Mouse (Mus musculus) CH12.LX (cell line): ENCODE measurements around the gene Morn2. TPM values are rescaled to one million over a fixed set of nuclear protein-coding genes. Genes with fewer than 3 reads are reported as not detected.

Experiments used
- DNase-seq: peaks from one replicate; pipeline ENCODE4 v3.0.0-alpha.2; 2013; ENCODE audit errors: extremely low read depth
- H3K27ac ChIP-seq: 2 replicates; pipeline ENCODE4 v1.5.1; 2012; ENCODE audit warnings: low read depth, mild to moderate bottlenecking, control low read depth, moderate library complexity; ENCODE audit not compliant: insufficient read depth
- H3K27me3 ChIP-seq: replicated peaks from 2 replicates; pipeline ENCODE3; 2012; ENCODE audit warnings: inconsistent platforms
- H3K36me3 ChIP-seq, 2 experiments: replicated peaks in 1 of 2; 2 replicates each; pipeline versions ENCODE3 to v1.6.1; 2012; ENCODE audit warnings: inconsistent platforms in 1 of 2, low read length in 1 of 2, mild to moderate bottlenecking in 1 of 2, mixed read lengths in 1 of 2, moderate library complexity in 1 of 2; ENCODE audit not compliant: control insufficient read depth in 1 of 2, insufficient read depth in 1 of 2
- H3K4me1 ChIP-seq, 2 experiments: 2 replicates each; pipeline ENCODE4 v1.6.1; 2012; ENCODE audit warnings: inconsistent platforms in 1 of 2, moderate library complexity in 1 of 2; ENCODE audit not compliant: insufficient read depth in 2 of 2, control insufficient read depth in 1 of 2
- H3K4me2 ChIP-seq: 2 replicates; pipeline ENCODE4 v1.6.1; 2012; ENCODE audit warnings: low read depth, mild to moderate bottlenecking, control low read depth; ENCODE audit not compliant: poor library complexity, insufficient read depth, severe bottlenecking
- H3K4me3 ChIP-seq, 3 experiments: fragments of 150-350 bp in 1 of 3; sonication (generic) in 1 of 3; replicated peaks in 1 of 3; 2 replicates each; pipeline versions ENCODE3 to v1.5.1; 2011 to 2012; ENCODE audit warnings: low read depth in 2 of 3, low read length in 2 of 3, mild to moderate bottlenecking in 2 of 3, moderate library complexity in 2 of 3, control low read depth in 1 of 3, improper control_type of control experiment in 1 of 3, inconsistent platforms in 1 of 3, mixed read lengths in 1 of 3; ENCODE audit not compliant: poor library complexity in 1 of 3
- H3K79me2 ChIP-seq: replicated peaks from 2 replicates; pipeline ENCODE4 v1.6.1; 2012; ENCODE audit warnings: mild to moderate bottlenecking, moderate library complexity; ENCODE audit not compliant: control insufficient read depth, poor library complexity, insufficient read depth, severe bottlenecking; ENCODE audit errors: extremely low read depth
- H3K9ac ChIP-seq: 2 replicates; pipeline ENCODE4 v1.6.1; 2012; ENCODE audit warnings: low read depth, mild to moderate bottlenecking, control low read depth, moderate library complexity; ENCODE audit not compliant: insufficient read depth
- H3K9me3 ChIP-seq: replicated peaks from 2 replicates; pipeline ENCODE3; 2012; ENCODE audit warnings: low read length, inconsistent platforms, mixed read lengths
- CHD1 ChIP-seq: IDR thresholded peaks from 2 replicates; pipeline ENCODE4 v1.6.1; 2012; ENCODE audit warnings: low read depth, low read length, improper control_type of control experiment, inconsistent platforms
- CHD2 ChIP-seq: IDR thresholded peaks from 2 replicates; pipeline ENCODE4 v1.6.1; 2011; ENCODE audit warnings: low read length, improper control_type of control experiment
- CTCF ChIP-seq, 2 experiments: IDR thresholded peaks in 1 of 2; conservative IDR thresholded peaks in 1 of 2; 2 replicates each; pipeline ENCODE4 v1.5.1; 2011 to 2012; ENCODE audit warnings: low read depth in 2 of 2, low read length in 2 of 2, improper control_type of control experiment in 1 of 2, inconsistent platforms in 1 of 2, mild to moderate bottlenecking in 1 of 2, moderate library complexity in 1 of 2
- E2F4 ChIP-seq: IDR thresholded peaks from 2 replicates; pipeline ENCODE4 v1.6.1; 2011; ENCODE audit warnings: low read depth, low read length, improper control_type of control experiment; ENCODE audit not compliant: insufficient replicate concordance
- ELF1 ChIP-seq: IDR thresholded peaks from 2 replicates; pipeline ENCODE4 v1.6.1; 2014; ENCODE audit warnings: low read depth, mild to moderate bottlenecking, inconsistent platforms, low read length, improper control_type of control experiment
- EP300 ChIP-seq: IDR thresholded peaks from 2 replicates; pipeline ENCODE4 v1.6.1; 2011; ENCODE audit warnings: low read length, improper control_type of control experiment
- ETS1 ChIP-seq: conservative IDR thresholded peaks from 2 replicates; pipeline ENCODE4 v1.6.1; 2012; ENCODE audit warnings: low read depth, mild to moderate bottlenecking, inconsistent platforms, low read length, improper control_type of control experiment, moderate library complexity
- GABPA ChIP-seq: IDR thresholded peaks from 2 replicates; pipeline ENCODE4 v1.6.1; 2012; ENCODE audit warnings: low read depth, low read length, improper control_type of control experiment, inconsistent platforms; ENCODE audit not compliant: insufficient replicate concordance
- HCFC1 ChIP-seq: IDR thresholded peaks from 2 replicates; pipeline ENCODE4 v1.6.1; 2012; ENCODE audit warnings: low read depth, mild to moderate bottlenecking, inconsistent platforms, low read length, improper control_type of control experiment
- IRF4 ChIP-seq: IDR thresholded peaks from 2 replicates; pipeline ENCODE4 v1.6.1; 2014; ENCODE audit warnings: low read depth, mild to moderate bottlenecking, inconsistent platforms, low read length, improper control_type of control experiment
- JUN ChIP-seq: IDR thresholded peaks from 2 replicates; pipeline ENCODE4 v1.6.1; 2011; ENCODE audit warnings: low read depth, mild to moderate bottlenecking, low read length, improper control_type of control experiment, moderate library complexity; ENCODE audit not compliant: insufficient read depth
- JUND ChIP-seq: conservative IDR thresholded peaks from 2 replicates; pipeline ENCODE4 v1.6.1; 2011; ENCODE audit warnings: low read depth, low read length, improper control_type of control experiment
- MAFK ChIP-seq: IDR thresholded peaks from 2 replicates; pipeline ENCODE4 v1.6.1; 2011; ENCODE audit warnings: low read length, improper control_type of control experiment; ENCODE audit not compliant: insufficient replicate concordance
- MAX ChIP-seq: IDR thresholded peaks from 2 replicates; pipeline ENCODE4 v1.6.1; 2011; ENCODE audit warnings: low read length, improper control_type of control experiment
- MAZ ChIP-seq: IDR thresholded peaks from 2 replicates; pipeline ENCODE4 v1.6.1; 2012; ENCODE audit warnings: low read depth, mild to moderate bottlenecking, inconsistent platforms, low read length, improper control_type of control experiment, moderate library complexity
- MXI1 ChIP-seq: IDR thresholded peaks from 2 replicates; pipeline ENCODE4 v1.6.1; 2011; ENCODE audit warnings: mild to moderate bottlenecking, low read depth, low read length, improper control_type of control experiment
- NELFE ChIP-seq: IDR thresholded peaks from 2 replicates; pipeline ENCODE4 v1.6.1; 2011; ENCODE audit warnings: low read depth, low read length, improper control_type of control experiment
- NRF1 ChIP-seq: IDR thresholded peaks from 2 replicates; pipeline ENCODE4 v1.6.1; 2014; ENCODE audit warnings: low read depth, mild to moderate bottlenecking, inconsistent platforms, low read length, improper control_type of control experiment, moderate library complexity
- PAX5 ChIP-seq: IDR thresholded peaks from 2 replicates; pipeline ENCODE4 v1.6.1; 2012; ENCODE audit warnings: low read length, inconsistent platforms, mixed read lengths
- POLR2A ChIP-seq: IDR thresholded peaks from 2 replicates; pipeline ENCODE4 v1.6.1; 2011; ENCODE audit warnings: low read depth, mild to moderate bottlenecking, improper control_type of control experiment, low read length
- POLR2AphosphoS2 ChIP-seq: IDR thresholded peaks from 2 replicates; pipeline ENCODE4 v1.6.1; 2011; ENCODE audit warnings: low read depth, low read length, improper control_type of control experiment
- RAD21 ChIP-seq: IDR thresholded peaks from 2 replicates; pipeline ENCODE4 v1.6.1; 2011; ENCODE audit warnings: low read depth, mild to moderate bottlenecking, low read length, improper control_type of control experiment, moderate library complexity
- RCOR1 ChIP-seq: conservative IDR thresholded peaks from 2 replicates; pipeline ENCODE4 v1.6.1; 2012; ENCODE audit warnings: low read depth, mild to moderate bottlenecking, inconsistent platforms, low read length, improper control_type of control experiment
- SIN3A ChIP-seq: IDR thresholded peaks from 2 replicates; pipeline ENCODE4 v1.6.1; 2012; ENCODE audit warnings: low read length, improper control_type of control experiment, inconsistent platforms
- SMC3 ChIP-seq: IDR thresholded peaks from 2 replicates; pipeline ENCODE4 v1.6.1; 2011; ENCODE audit warnings: low read depth, low read length, improper control_type of control experiment
- TBP ChIP-seq: conservative IDR thresholded peaks from 2 replicates; pipeline ENCODE4 v1.6.1; 2011; ENCODE audit warnings: low read depth, low read length, improper control_type of control experiment
- TCF12 ChIP-seq: IDR thresholded peaks from 2 replicates; pipeline ENCODE4 v1.6.1; 2014; ENCODE audit warnings: low read depth, mild to moderate bottlenecking, inconsistent platforms, low read length, improper control_type of control experiment
- USF1 ChIP-seq: IDR thresholded peaks from 2 replicates; pipeline ENCODE4 v1.6.1; 2014; ENCODE audit warnings: low read depth, mild to moderate bottlenecking, inconsistent platforms, low read length, improper control_type of control experiment
- USF2 ChIP-seq: conservative IDR thresholded peaks from 2 replicates; pipeline ENCODE4 v1.6.1; 2011; ENCODE audit warnings: low read depth, low read length, improper control_type of control experiment
- ZC3H11A ChIP-seq: IDR thresholded peaks from 2 replicates; pipeline ENCODE4 v1.6.1; 2012; ENCODE audit warnings: low read depth, mild to moderate bottlenecking, inconsistent platforms, low read length, improper control_type of control experiment
- ZKSCAN1 ChIP-seq: IDR thresholded peaks from 2 replicates; pipeline ENCODE4 v1.6.1; 2012; ENCODE audit warnings: low read depth, inconsistent platforms, low read length, improper control_type of control experiment, borderline replicate concordance
- ZNF384 ChIP-seq: IDR thresholded peaks from 2 replicates; pipeline ENCODE4 v1.6.1; 2012; ENCODE audit warnings: low read depth, low read length, improper control_type of control experiment, inconsistent platforms
- dilution Hi-C: fragments of 300-500 bp; cut with MboI; formaldehyde crosslinking; loops from 2 replicates; pipeline ENCODE4 v1.14.3; 2020; ENCODE audit warnings: low sequenced_read_pairs; ENCODE audit not compliant: extremely low pct_unique_long_range_greater_than_20kb, extremely low pct_ligation_motif_present
- in situ Hi-C: fragments of 300-500 bp; cut with MboI; formaldehyde crosslinking; loops from 3 replicates; pipeline ENCODE4 v1.14.3; 2019; ENCODE audit warnings: low sequenced_read_pairs, low pct_ligation_motif_present, low pct_unique_long_range_greater_than_20kb, mixed read lengths
- polyA plus RNA-seq: library from polyadenylated mRNA; unstranded; fragments of >175 nt; gene quantifications from 2 replicates; pipeline ENCODE4 v1.2.1, GENCODE M21; 2012; ENCODE audit warnings: low read depth; ENCODE audit not compliant: insufficient read length
- total RNA-seq, 2 experiments: library from RNA; depleted of rRNA; stranded (reverse); fragments of 300-350 nt in 1 of 2; fragments of >200 nt in 1 of 2; gene quantifications; 2 replicates each; pipeline ENCODE4 v1.2.3; 2012 to 2014

The Morn2 gene
- total and polyA plus RNA-seq, 3 experiments, result 14.5 to 18.4 (median 17.2) TPM

GRCm38 (mm10) chr17:80243116-80243515 is 46.9 kb upstream of the Morn2 start:
- H3K79me2 ChIP-seq, result no peaks in the 10 kb centered on the region
- H3K4me3 ChIP-seq, result no peak overlapping the region
- no peaks in the 10 kb centered on the region for H3K9me3 ChIP-seq
- TF ChIP-seq TCF12, result no peak
- dilution Hi-C loops, result no loop called here
- H3K27ac ChIP-seq, result no peak overlapping the region
- in situ Hi-C loops, result no loop called here
- H3K27me3 ChIP-seq, result no peaks in the 10 kb centered on the region
- H3K36me3 ChIP-seq, result peaks cover 78 to 93% of the 10 kb centered on the region in 2 experiments
- H3K4me2 ChIP-seq, result no peak overlapping the region
- peaks cover 0 to 19% of the 10 kb centered on the region in 2 experiments; a peak in 2 of 4 replicates for H3K4me1 ChIP-seq
- no peak for DNase-seq
- no peak overlapping the region for H3K9ac ChIP-seq

DNA sequence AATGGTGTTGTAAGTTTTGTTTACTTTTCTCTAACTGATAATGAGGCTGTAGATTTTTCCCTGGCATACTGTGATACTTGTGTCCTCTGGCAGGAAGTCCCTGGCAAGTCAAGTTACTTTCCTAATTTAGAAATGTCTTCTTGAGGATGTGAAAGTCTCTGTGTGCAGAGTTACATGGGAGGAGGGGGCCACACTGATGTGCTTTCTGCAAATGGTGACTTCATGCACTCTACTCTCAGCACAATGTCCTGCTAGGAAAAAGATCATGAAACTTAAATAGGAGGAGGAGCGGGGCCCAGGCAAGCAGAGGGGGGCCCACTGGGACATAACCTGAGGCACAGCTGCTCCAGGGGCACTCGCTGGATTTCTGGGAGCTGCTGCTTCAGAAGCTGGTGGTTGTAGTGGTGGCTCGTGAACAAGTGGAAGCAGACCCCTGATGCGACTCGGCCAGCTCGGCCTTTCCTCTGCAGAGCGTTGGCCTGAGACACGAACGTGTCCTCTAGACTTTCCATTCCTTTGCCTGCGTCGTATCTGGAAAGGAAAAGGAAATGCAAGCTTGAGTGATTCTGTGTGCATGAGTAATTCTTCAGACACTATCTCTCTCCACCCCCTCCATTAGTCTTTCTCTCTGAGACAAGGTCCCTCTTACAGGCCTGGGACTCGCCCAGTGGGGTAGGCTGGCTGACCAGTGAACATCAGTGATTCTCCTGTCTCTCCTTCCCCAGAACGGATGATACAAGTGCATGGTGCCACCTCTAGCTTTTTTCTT is 37.1 kb upstream of the Morn2 start:
- Histone ChIP-seq H3K9ac (no peak overlapping the region), H3K9me3 (peaks cover 18% of the 10 kb centered on the region), H3K27ac (peak overlapping the region; percentile 79), H3K4me3 (no peak overlapping the region), H3K27me3 (no peaks in the 10 kb centered on the region), H3K36me3 (peaks cover 76 to 97% of the 10 kb centered on the region in 2 experiments), H3K79me2 (no peaks in the 10 kb centered on the region), H3K4me2 (peak overlapping the region; percentile 47; the same call in 1 of the 2 replicates), H3K4me1 (peaks cover 8 to 21% of the 10 kb centered on the region in 2 experiments)
- dilution Hi-C loops, result no loop called here
- DNase-seq, result peak; percentile 63
- in situ Hi-C loops, result no loop called here
- TF ChIP-seq TBP (no peak), JUN (no peak), ZC3H11A (no peak), USF2 (no peak), POLR2AphosphoS2 (no peak), MAX (no peak), GABPA (no peak), EP300 (peak; percentile 33; the same call in 1 of the 2 replicates), ZNF384 (no peak), ZKSCAN1 (no peak), MAFK (no peak), ETS1 (0 out of 2 replicates have a peak, but pooled peaks have one; percentile 21), NRF1 (no peak), E2F4 (no peak), RAD21 (no peak), NELFE (no peak), MAZ (no peak), USF1 (no peak), POLR2A (peak; percentile 39; the same call in 1 of the 2 replicates), TCF12 (no peak), HCFC1 (no peak), JUND (no peak; the same call in 1 of the 2 replicates), MXI1 (no peak), CHD1 (no peak), RCOR1 (no peak), PAX5 (no peak), SMC3 (no peak), CTCF (conservative IDR thresholded peaks at IDR 0.05 in 1 of 2, IDR thresholded peaks at IDR 0.05 in 1 of 2; ENCODE audit: low read depth in 2 of 2, low read length in 2 of 2) (no peak), IRF4 (peak; percentile 61), SIN3A (no peak), ELF1 (no peak), CHD2 (peak; percentile 32; the same call in 1 of the 2 replicates)
